Mouse (Mus musculus) ES-CJ7 (cell line): ENCODE measurements around the gene Pla2g5.
"Not testable (repeated sequence)": the region's sequence is repeated elsewhere in the genome, so short reads cannot be mapped to it uniquely, and the experiment has no call there.

Experiments
- DNase-seq: peaks from one replicate; pipeline ENCODE4 v3.0.0; 2011; ENCODE audit warnings: low read depth, low spot score

Pla2g5 gene

GRCm38 (mm10) chr4:138863344-138863998 lies at the start of gene Pla2g5:
Gene Pla2g5, minus strand, starts transcription at chr4:138863482.
- DNase-seq: peak; percentile 92

DNA sequence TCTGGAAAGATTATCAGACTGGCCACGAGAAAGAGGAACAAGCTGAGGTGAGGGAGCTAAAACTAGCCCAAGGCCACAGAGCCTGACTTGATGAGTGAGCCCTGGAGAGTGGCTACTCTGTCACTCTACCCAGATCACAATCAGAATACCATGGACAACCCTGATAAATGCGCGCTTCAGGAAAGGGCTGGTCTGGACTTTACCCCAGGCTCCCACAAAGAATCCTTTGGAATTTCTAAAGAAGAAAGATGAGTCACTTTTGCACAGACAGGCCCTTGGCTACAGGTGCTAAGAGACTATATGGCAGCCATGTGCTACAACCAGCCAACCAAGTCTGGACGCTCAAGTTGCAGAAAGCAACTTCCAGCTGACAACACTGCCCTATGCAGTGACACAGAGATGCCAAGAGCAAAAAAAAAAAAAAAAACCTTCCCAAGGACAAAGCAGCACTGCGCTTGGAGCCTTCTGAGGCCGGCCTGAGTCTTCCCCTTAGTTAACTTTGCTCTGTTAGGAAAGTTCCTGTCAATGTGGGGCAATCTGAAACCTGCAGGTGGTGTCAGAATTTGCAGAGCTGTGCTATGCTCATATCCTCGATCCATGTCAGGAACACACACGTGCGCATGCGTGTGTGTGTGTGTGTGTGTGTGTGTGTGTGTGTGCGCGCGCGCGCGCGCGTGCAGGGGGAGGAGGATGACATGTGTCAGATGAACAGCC lies 42.5 kb upstream of the Pla2g5 start:
- DNase-seq: no peak

GRCm38 (mm10) chr4:138899361-138899760 lies 36.1 kb upstream of the Pla2g5 start:
- no peak for DNase-seq

DNA sequence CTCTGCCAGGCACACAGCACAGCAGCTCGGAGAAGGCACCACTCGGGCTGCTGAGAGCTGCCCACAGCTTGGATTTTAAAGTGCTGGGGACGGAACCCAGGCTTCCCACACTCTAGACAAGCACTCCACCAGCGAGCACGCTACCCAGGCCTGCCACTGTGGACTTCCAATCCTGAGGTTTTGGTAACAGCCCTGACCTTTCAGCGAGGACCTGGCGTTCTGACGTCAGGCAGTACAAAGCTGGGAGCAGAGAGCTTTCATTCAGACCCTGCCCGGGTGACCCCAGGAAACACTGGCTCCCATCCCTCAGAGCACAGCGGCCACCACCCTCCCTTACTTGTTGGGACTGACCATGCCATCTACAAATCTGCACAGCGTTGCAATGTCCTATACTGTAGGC lies 30.5 kb upstream of the Pla2g5 start:
- DNase-seq: not testable (repeated sequence)

DNA sequence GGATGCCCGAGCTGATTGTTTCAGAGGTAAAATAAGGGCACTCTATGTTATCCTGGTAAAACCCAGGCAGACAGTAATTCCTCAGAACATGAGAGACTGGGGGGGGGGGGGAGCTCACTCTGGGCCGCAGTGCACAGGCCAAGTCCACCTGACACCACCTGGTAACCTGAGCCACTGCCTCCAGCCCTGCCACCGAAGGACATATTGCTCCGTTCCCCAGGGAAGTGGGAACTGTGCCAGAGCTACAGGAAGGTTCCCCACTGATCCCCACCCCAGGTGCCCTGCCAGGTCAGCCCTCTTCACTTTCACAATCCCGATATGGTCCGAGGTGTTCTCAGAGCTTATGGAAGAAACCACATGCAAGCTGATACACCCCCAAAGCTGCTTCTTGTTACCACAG lies 29.4 kb upstream of the Pla2g5 start:
- no peak for DNase-seq

- no peak for DNase-seq
Measured at GRCm38 (mm10) chr4:138889635-138890034, 26.4 kb upstream of the Pla2g5 start.

- DNase-seq: peak; percentile 41
Measured at GRCm38 (mm10) chr4:138889165-138889564, 25.9 kb upstream of the Pla2g5 start.

GRCm38 (mm10) chr4:138884261-138884660 lies 21.0 kb upstream of the Pla2g5 start:
- DNase-seq: peak; percentile 83

DNA sequence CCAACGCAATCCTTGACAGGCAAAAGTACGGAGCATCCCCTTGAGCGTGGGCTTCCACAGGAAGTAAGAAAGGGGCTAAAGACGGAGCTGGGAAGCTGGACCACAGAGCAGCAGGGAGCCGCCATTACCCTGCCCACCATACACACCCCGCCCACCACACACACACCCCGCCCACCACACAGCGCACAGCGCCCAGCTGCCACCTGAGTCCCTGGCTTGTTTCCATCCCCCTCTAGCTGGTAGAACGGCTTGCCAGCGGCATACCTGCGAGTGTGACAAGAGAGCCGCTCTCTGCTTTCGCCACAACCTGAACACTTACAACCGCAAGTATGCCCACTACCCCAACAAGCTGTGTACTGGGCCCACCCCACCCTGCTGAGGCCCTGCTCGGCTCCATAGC lies 18.9 kb upstream of the Pla2g5 start:
- DNase-seq: peak; percentile 39

GRCm38 (mm10) chr4:138880811-138881584 lies 17.7 kb upstream of the Pla2g5 start:
- no peak for DNase-seq

GRCm38 (mm10) chr4:138879808-138880207 lies 16.5 kb upstream of the Pla2g5 start:
- no peak for DNase-seq

DNA sequence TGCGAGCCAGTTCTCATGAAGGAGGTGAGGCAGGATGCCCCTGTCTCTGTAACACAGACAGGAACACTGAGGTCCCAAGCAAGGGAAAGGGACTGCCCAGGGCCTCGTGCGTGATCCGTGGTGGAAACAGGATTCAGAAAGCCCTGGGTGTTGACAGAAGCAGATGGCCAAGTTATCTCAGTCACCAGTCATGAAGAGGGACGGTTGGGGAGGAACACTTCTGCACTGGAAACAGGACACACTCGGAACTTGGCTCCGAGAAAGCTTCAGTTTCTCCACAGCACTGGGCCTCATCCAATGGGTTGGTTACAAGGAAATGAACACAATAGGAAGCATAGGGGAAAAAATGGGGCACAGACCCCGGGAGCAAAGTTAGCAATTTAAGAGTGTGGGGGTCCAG lies 15.5 kb upstream of the Pla2g5 start:
- no peak for DNase-seq

DNA sequence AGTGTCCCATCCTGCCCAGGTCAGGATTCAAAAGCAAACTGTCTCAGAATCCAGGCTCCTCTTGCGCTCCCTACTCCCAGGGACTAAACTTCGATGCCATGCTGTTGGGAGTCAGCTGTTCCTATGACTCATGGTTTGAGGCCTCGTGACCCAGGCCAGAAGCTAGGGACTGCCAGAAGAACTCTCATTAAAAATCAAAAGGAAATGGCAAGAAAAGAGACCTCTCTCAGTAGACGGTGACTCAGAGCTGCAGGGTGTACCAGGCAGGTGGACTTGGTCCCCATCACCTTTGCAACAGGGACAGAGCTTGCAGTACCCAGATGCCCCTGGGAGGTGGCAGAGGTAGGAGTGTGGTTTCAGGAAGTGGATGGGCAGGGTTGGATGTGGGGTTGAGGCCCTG lies 14.4 kb upstream of the Pla2g5 start, which contains the start of gene Pla2g2e:
Gene Pla2g2e, plus strand, starts transcription at position 212 of the 400 bp plus-strand sequence.
- DNase-seq: no peak

GRCm38 (mm10) chr4:138875986-138876385 lies 12.7 kb upstream of the Pla2g5 start:
- no peak for DNase-seq

GRCm38 (mm10) chr4:138875275-138875674 lies 12.0 kb upstream of the Pla2g5 start:
- not testable (repeated sequence) for DNase-seq

DNA sequence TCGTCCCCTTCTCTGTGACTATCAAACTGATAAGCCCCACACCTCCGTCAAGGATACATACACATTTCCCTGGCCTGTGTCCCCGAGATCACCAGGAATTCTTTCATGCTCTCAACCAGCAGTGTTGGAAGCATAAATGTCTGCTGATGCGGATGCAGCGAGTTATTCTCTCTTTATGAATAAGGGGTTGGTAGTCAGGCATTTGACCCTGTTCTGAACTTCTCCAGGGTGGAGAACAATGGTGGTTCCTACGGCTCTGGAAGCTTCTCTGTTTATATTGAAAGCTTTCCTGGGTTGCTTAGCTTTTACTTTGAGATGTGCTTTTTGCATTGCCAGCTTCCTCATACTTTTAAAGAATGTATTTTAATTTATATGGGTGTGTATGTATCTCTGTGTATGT lies 10.6 kb upstream of the Pla2g5 start, which contains the start of gene Gm13030:
Gene Gm13030, minus strand, starts transcription at position 101 of the 400 bp plus-strand sequence.
- no peak for DNase-seq

DNA sequence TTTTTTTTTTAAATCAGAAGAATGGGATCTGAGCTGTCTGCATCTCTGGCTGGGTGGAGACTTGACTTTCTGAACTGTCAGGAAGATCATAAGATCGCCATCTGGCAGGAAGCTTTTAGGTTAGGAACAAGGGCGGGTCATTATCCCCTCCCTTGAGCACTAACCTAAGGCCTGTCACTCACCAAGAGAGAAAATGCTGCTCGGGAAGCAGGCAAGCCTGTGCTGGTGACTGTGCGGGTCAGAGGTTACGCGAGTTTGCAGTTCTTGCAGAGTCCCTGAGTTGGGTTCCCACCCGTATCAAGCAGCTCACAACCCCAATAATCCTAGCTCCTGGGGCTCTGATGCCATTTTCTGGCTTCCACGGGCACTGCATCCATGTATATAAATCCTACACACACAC lies 5.4 kb upstream of the Pla2g5 start:
- DNase-seq: no peak

GRCm38 (mm10) chr4:138866413-138866812 lies 3.1 kb upstream of the Pla2g5 start:
- DNase-seq: peak; percentile 81

DNA sequence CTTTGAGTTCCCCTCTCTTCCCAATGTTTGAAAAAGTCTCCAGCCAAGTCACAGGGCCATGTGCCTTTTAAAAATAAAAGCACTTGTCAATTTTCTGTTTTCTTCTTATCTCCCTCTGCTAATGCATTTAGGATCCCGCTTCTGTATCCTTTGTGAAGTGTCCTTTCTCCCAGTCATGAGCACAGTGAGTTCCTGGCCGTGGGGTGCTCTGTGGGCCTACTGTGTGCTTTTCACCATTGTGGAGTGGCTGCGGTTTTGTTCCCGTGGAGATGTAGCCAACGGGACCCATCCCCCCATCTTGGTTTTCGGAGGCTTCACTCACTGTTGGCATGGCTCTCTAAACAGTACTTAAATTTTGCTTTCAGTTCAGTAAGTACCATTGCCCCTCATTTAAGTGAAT lies 2.7 kb upstream of the Pla2g5 start:
- DNase-seq: no peak

DNA sequence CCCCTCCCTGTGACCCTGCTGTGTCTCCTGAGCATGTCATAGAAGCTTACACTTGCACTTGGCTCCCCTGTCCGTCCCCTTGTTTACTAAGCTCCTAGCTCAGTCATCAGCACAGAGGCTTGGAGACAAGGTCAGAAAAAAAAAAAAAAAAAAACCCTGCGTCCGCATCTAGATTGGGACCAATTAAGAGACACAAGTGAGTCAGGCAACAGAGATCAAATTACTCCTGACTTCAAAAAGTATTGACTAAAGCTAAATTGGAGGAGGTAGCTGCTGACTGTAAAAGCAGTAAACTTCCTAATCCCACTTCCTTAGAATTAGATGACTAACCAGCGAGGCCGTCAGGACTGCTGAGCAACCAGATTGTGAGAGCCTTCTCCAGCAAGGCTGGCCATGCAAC lies 1.8 kb upstream of the Pla2g5 start:
- no peak for DNase-seq

- peak; percentile 92 for DNase-seq
Measured at GRCm38 (mm10) chr4:138859728-138860127, 3.6 kb downstream of the Pla2g5 start.

DNA sequence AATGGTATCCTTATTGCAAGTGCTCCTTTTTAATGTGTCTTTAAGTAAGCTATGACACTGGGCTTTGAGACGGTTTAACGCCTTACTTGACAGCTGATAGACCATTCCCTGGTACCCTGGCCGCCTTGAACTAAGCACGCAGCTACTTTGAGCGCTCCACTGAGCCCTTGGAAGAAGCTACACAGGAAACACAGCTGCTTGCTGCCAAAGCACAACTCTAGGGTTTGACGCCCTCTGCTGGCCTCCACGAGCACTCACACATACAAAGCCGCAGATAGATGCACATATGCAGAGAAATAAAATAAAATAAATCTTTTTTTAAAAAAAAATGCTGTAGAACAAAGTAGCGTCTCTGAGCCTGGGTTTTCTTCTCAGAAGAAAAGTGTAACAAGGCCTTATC lies 4.0 kb downstream of the Pla2g5 start:
- peak; percentile 88 for DNase-seq
